ENCODE assay signal across 22 mouse cellular contexts in the genomic region with DNA sequence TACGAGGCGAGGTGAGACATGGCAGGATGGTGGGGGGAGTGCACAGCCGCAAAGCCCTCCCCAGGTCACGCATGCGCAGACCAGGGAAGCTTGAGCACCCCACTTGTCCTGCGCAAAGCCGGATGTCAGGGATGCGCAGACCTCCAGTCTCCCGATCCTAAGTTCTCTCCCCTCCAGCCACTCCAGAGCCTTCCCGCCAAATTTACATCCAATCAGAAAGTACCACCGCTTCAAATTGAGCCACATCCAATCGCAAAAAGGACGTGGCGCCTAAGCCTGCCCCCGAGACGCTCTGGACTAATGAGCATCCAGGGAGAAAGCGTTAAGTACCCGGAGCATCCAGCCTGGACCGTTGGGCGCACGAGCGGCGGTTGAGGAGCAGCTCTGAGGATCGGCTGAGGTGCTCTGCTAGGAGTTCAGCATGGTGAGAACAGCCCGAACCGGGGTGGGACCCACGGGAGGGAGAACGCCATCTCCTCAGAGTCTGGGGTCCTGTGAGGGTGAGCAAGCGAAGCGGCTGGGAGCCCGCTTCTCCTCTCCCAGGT. TPM values are rescaled to one million over a fixed set of nuclear protein-coding genes. Genes with fewer than 3 reads are reported as not detected.
A peak's percentile ranks its signal among the peaks of the same experiment; 100 is the strongest.
DNase-seq lines count a peak whose midpoint lies in the region; ATAC-seq and TF ChIP-seq lines count a peak whose summit lies in the region.
"Had no signal": no experiment of that assay in that cellular context is flagged by ENCODE, and none has a peak within 500 bp of the region (broad histone marks: within the 10 kb centered on the region; RNA-seq: fewer than 3 reads in every experiment).

Gene Tuba3b (plus strand): TSS at position 92 of the 545 bp plus-strand sequence.

- H3K9me3 ChIP-seq in heart, embryonic 15.5 days (replicated peaks) = no peaks in the 10 kb centered on the region
- H3K9me3 ChIP-seq in heart, embryonic 11.5 days (replicated peaks; ENCODE audit: control insufficient read depth, low read length) = no peaks in the 10 kb centered on the region
- no peaks in the 10 kb centered on the region for H3K9me3 ChIP-seq in midbrain, embryonic 11.5 days (ENCODE audit: control insufficient read depth, low read length)
- no peaks in the 10 kb centered on the region for H3K9me3 ChIP-seq in midbrain, postnatal 0 days (ENCODE audit: low read length)
- H3K9me3 ChIP-seq: embryonic facial prominence, embryonic 15.5 days; heart, embryonic 12.5 days; hindbrain, embryonic 10.5 days; midbrain, embryonic 10.5 days had no signal

- no peak within 1 kb of the TSS for H3K9ac ChIP-seq in heart, embryonic 15.5 days
- no peak within 1 kb of the TSS for H3K9ac ChIP-seq in heart, embryonic 11.5 days (ENCODE audit: low read depth, low read length)
- no peak within 1 kb of the TSS for H3K9ac ChIP-seq in midbrain, embryonic 11.5 days (ENCODE audit: low read length)
- H3K9ac ChIP-seq in midbrain, postnatal 0 days (replicated peaks; ENCODE audit: low read length, poor library complexity, severe bottlenecking) = no peak within 1 kb of the TSS
- H3K9ac ChIP-seq: embryonic facial prominence, embryonic 15.5 days; heart, embryonic 12.5 days had no signal

- no peaks in the 10 kb centered on the region for H3K27me3 ChIP-seq in heart, embryonic 15.5 days
- no peaks in the 10 kb centered on the region for H3K27me3 ChIP-seq in heart, embryonic 11.5 days (ENCODE audit: control insufficient read depth, insufficient read depth, low read length)
- no peaks in the 10 kb centered on the region for H3K27me3 ChIP-seq in midbrain, embryonic 11.5 days (ENCODE audit: control insufficient read depth, insufficient read depth, low read length)
- H3K27me3 ChIP-seq in midbrain, postnatal 0 days (ENCODE audit: insufficient read depth, low read length) = no peaks in the 10 kb centered on the region
- H3K27me3 ChIP-seq: embryonic facial prominence, embryonic 15.5 days; heart, embryonic 12.5 days had no signal

- peak within 1 kb of the TSS; percentile 24; the same call in 1 of the 2 replicates for H3K4me2 ChIP-seq in heart, embryonic 15.5 days
- H3K4me2 ChIP-seq in heart, embryonic 11.5 days = no peak within 1 kb of the TSS
- H3K4me2 ChIP-seq in midbrain, embryonic 11.5 days = no peak within 1 kb of the TSS
- no peak within 1 kb of the TSS for H3K4me2 ChIP-seq in midbrain, postnatal 0 days (ENCODE audit: low read depth, low read length, poor library complexity, severe bottlenecking)
- H3K4me2 ChIP-seq: embryonic facial prominence, embryonic 15.5 days; heart, embryonic 12.5 days had no signal

- peaks cover 9% of the 10 kb centered on the region for H3K4me1 ChIP-seq in heart, embryonic 15.5 days (replicated peaks)
- no peaks in the 10 kb centered on the region for H3K4me1 ChIP-seq in heart, embryonic 11.5 days (ENCODE audit: control insufficient read depth, insufficient read depth, low read length)
- no peaks in the 10 kb centered on the region for H3K4me1 ChIP-seq in midbrain, embryonic 11.5 days (ENCODE audit: control insufficient read depth, insufficient read depth, low read length)
- no peaks in the 10 kb centered on the region for H3K4me1 ChIP-seq in midbrain, postnatal 0 days (ENCODE audit: insufficient read depth, low read length)
- H3K4me1 ChIP-seq in brown adipose tissue, adult 24 weeks (ENCODE audit: control insufficient read depth, insufficient read depth, insufficient read length, low read length) = no peaks in the 10 kb centered on the region
- H3K4me1 ChIP-seq: embryonic facial prominence, embryonic 15.5 days; midbrain, embryonic 10.5 days had no signal

- H3K4me3 ChIP-seq in heart, embryonic 15.5 days = no peak within 1 kb of the TSS
- no peak within 1 kb of the TSS for H3K4me3 ChIP-seq in heart, embryonic 11.5 days (ENCODE audit: low read depth, low read length)
- H3K4me3 ChIP-seq in midbrain, embryonic 11.5 days (ENCODE audit: low read depth, low read length) = no peak within 1 kb of the TSS
- H3K4me3 ChIP-seq in midbrain, postnatal 0 days (ENCODE audit: low read depth, low read length) = no peak within 1 kb of the TSS
- peak within 1 kb of the TSS; percentile 11; the same call in 1 of the 2 replicates for H3K4me3 ChIP-seq in brown adipose tissue, adult 24 weeks (ENCODE audit: insufficient read depth, low read depth, low read length)
- H3K4me3 ChIP-seq: embryonic facial prominence, embryonic 15.5 days; forebrain, embryonic 10.5 days; heart, embryonic 12.5 days; hindbrain, embryonic 10.5 days; midbrain, embryonic 10.5 days had no signal

- TF ChIP-seq CTCF in midbrain, postnatal 0 days (IDR thresholded peaks at IDR 0.05) = no peak

- DNase-seq in midbrain, embryonic 11.5 days (ENCODE audit: low spot score, missing footprints) = peak; percentile 33
- DNase-seq in midbrain, postnatal 0 days (ENCODE audit: low spot score) = no peak
- DNase-seq in right cerebral cortex, adult 18-20 months = no peak
- DNase-seq in layer of hippocampus, adult 9-11 months = no peak
- DNase-seq: cerebellum, postnatal 10 days; gastrocnemius, postnatal 25 days; kidney, adult 8-10 months; layer of hippocampus, postnatal 36 days; lung, postnatal 14 days had no signal

- H3K36me3 ChIP-seq in heart, embryonic 15.5 days = no peaks in the 10 kb centered on the region
- H3K36me3 ChIP-seq in heart, embryonic 11.5 days (ENCODE audit: control insufficient read depth, insufficient read depth, low read length) = no peaks in the 10 kb centered on the region
- H3K36me3 ChIP-seq in midbrain, embryonic 11.5 days (ENCODE audit: control insufficient read depth, insufficient read depth, low read length) = no peaks in the 10 kb centered on the region
- no peaks in the 10 kb centered on the region for H3K36me3 ChIP-seq in midbrain, postnatal 0 days (ENCODE audit: insufficient read depth, low read length)
- H3K36me3 ChIP-seq: embryonic facial prominence, embryonic 15.5 days; forebrain, embryonic 10.5 days; heart, embryonic 12.5 days; hindbrain, embryonic 10.5 days; midbrain, embryonic 10.5 days had no signal

- ATAC-seq in heart, embryonic 15.5 days (replicated peaks; ENCODE audit: insufficient number of reproducible peaks, insufficient read depth, low FRiP score, low read depth) = no peak
- ATAC-seq in heart, embryonic 11.5 days (replicated peaks; ENCODE audit: insufficient number of reproducible peaks, low FRiP score, low TSS enrichment) = no peak
- no peak for ATAC-seq in midbrain, embryonic 11.5 days (ENCODE audit: low FRiP score)
- ATAC-seq in midbrain, postnatal 0 days (ENCODE audit: low FRiP score) = no peak

- WGBS in heart, embryonic 15.5 days = 94% methylated on average over 31 of the region's 31 CpGs
- 92% methylated on average over 31 of the region's 31 CpGs for WGBS in heart, embryonic 11.5 days (ENCODE audit: insufficient replicate concordance)
- 96% methylated on average over 31 of the region's 31 CpGs for WGBS in midbrain, embryonic 11.5 days
- 95% methylated on average over 31 of the region's 31 CpGs for WGBS in midbrain, postnatal 0 days

- H3K27ac ChIP-seq in heart, embryonic 15.5 days = no peak within 1 kb of the TSS
- H3K27ac ChIP-seq in heart, embryonic 11.5 days (ENCODE audit: low read depth, low read length) = no peak within 1 kb of the TSS
- no peak within 1 kb of the TSS for H3K27ac ChIP-seq in midbrain, embryonic 11.5 days (ENCODE audit: low read depth, low read length)
- H3K27ac ChIP-seq in midbrain, postnatal 0 days (ENCODE audit: low read depth, low read length) = no peak within 1 kb of the TSS
- peak within 1 kb of the TSS; percentile 37 for H3K27ac ChIP-seq in brown adipose tissue, adult 24 weeks (replicated peaks; ENCODE audit: low read depth, low read length)
- H3K27ac ChIP-seq: embryonic facial prominence, embryonic 15.5 days; forebrain, embryonic 10.5 days; hindbrain, embryonic 10.5 days; midbrain, embryonic 10.5 days had no signal

RNA-seq across cellular contexts. Expression of gene Tuba3b, which starts in this region (rescaled TPM):
- polyA plus RNA-seq in heart, embryonic 15.5 days (2015; fragmentation: Nextera tagmentation; extraction: Ambion mirVana) = 0.39 TPM in 1 of 2 replicates, not detected in the other
- polyA plus RNA-seq in heart, embryonic 11.5 days (2014; fragmentation: Nextera tagmentation; extraction: Ambion mirVana) = not detected in 2 replicates
- not detected in 2 replicates for polyA plus RNA-seq in midbrain, embryonic 11.5 days (2014; fragmentation: Nextera tagmentation; extraction: Ambion mirVana)
- total RNA-seq in midbrain, postnatal 0 days (2014; rRNA removed) = 0.44 TPM in 1 of 2 replicates, not detected in the other
- 0.11 TPM in 1 of 2 replicates, not detected in the other for polyA plus RNA-seq in midbrain, postnatal 0 days (2015; fragmentation: Nextera tagmentation; extraction: Ambion mirVana)
- not detected in 2 replicates for polyA plus RNA-seq in brown adipose tissue, adult 24 weeks (2012; ENCODE audit: insufficient read depth, insufficient read length, missing spikeins)
- total RNA-seq: adrenal gland, postnatal 4 days; gastrocnemius, postnatal 25 days; layer of hippocampus, postnatal 36 days; left cerebral cortex, postnatal 36 days; liver, adult 2 months had no signal
- polyA plus RNA-seq: embryonic facial prominence, embryonic 15.5 days; forebrain, embryonic 10.5 days; heart, embryonic 12.5 days; hindbrain, embryonic 10.5 days; large intestine, adult 2 months; liver, adult 2 months; midbrain, embryonic 10.5 days; neural tube, embryonic 14.5 days had no signal

Comparison
In these comparisons a context has a peak if more than half of its experiments do, and no peak if none do; other contexts are left out.
1. Peak in DNase-seq in midbrain, embryonic 11.5 days; RNA of the gene not detected or under 1 TPM.